Mouse (Mus musculus): Measurements from ENCODE around the gene Gm47289. TPM values are rescaled to one million over a fixed set of nuclear protein-coding genes. Genes with fewer than 3 reads are reported as not detected.

The Gm47289 gene
- not detected in 2 replicates for polyA plus RNA-seq (2015; fragmentation: Nextera tagmentation; extraction: Ambion mirVana)

DNA sequence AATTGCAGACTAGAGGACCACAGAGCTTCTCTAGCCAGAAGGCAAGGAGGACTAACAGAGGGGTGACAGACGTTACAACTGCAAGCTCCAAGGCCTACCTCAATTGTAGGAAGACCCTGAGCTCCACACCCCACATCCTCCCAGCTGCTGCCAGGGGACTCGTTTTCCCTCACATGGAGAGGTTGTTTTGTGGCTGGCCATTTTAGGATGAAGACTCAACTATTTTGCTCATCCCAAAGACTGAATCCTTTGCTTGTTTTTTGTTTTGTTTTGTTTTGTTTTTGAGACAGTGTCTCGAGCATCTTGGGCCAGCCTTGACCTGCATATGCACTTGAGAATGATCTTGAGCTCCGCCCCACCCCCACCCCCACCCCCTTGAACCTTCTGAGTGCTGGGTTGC is at the start of gene Gm47289:
Gene Gm47289, plus strand, starts transcription at position 301 of the 400 bp plus-strand sequence.
- no peak within 1 kb of the TSS for H3K4me3 ChIP-seq (replicated peaks; ENCODE audit: low read length)
- H3K4me2 ChIP-seq (ENCODE audit: low read depth, low read length), result no peak within 1 kb of the TSS
- no peaks in the 10 kb centered on the region for H3K9me3 ChIP-seq (replicated peaks; ENCODE audit: control insufficient read depth, low read length)
- no peak within 1 kb of the TSS for H3K27ac ChIP-seq (ENCODE audit: low read length)
- no peaks in the 10 kb centered on the region for H3K36me3 ChIP-seq (ENCODE audit: control insufficient read depth, insufficient read depth, low read length)
- no peaks in the 10 kb centered on the region for H3K4me1 ChIP-seq (ENCODE audit: control insufficient read depth, insufficient read depth, low read length)
- no peak within 1 kb of the TSS for H3K9ac ChIP-seq (ENCODE audit: low read length)
- WGBS, result 50% methylated on average over 4 of the region's 4 CpGs
- no peaks in the 10 kb centered on the region for H3K27me3 ChIP-seq (ENCODE audit: control insufficient read depth, insufficient read depth, low read length)
- no peak for ATAC-seq (ENCODE audit: insufficient read depth, low FRiP score)

DNA sequence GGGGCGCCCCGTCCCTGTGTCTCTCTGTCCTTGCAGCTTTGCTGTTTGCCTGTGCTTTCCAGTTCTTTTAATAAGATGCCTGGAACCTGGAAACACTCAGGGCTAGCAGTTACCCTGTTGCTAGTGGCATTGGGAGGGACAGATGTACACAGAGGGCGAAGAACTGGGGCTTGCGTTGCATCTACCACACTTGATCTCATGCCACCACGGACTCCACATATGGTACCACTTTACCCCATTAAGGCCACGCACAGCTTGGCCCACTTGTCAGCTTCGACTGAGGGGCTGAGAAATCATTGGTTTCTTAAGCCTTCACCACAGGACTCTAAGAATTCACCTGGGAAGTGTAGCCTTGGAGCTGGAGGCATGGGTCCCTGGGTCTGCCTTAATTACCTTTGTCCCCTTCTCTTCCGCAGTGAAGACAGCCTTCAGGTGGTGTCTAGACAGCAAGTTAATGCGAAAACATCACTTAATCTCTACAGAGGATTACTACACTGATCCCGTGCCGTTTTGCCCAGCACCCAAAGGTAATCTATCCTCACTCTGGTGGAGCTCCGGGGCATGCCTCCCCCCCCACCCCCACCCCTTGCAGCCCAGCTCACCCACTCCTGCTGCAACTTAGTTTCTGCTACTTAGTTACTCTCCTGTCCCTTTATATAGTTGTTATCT is 49.1 kb upstream of the Gm47289 start:
- no peak overlapping the region for H3K4me3 ChIP-seq (replicated peaks; ENCODE audit: low read length)
- no peaks in the 10 kb centered on the region for H3K36me3 ChIP-seq (ENCODE audit: control insufficient read depth, insufficient read depth, low read length)
- H3K4me2 ChIP-seq (ENCODE audit: low read depth, low read length), result no peak overlapping the region
- H3K27ac ChIP-seq (ENCODE audit: low read length), result no peak overlapping the region
- H3K9ac ChIP-seq (ENCODE audit: low read length), result no peak overlapping the region
- H3K27me3 ChIP-seq (ENCODE audit: control insufficient read depth, insufficient read depth, low read length), result no peaks in the 10 kb centered on the region
- ATAC-seq (ENCODE audit: insufficient read depth, low FRiP score), result no peak
- no peaks in the 10 kb centered on the region for H3K9me3 ChIP-seq (replicated peaks; ENCODE audit: control insufficient read depth, low read length)
- 57% methylated on average over 12 of the region's 12 CpGs for WGBS
- H3K4me1 ChIP-seq (ENCODE audit: control insufficient read depth, insufficient read depth, low read length), result 0 out of 2 replicates have a peak, but pooled peaks cover 10% of the 10 kb centered on the region

DNA sequence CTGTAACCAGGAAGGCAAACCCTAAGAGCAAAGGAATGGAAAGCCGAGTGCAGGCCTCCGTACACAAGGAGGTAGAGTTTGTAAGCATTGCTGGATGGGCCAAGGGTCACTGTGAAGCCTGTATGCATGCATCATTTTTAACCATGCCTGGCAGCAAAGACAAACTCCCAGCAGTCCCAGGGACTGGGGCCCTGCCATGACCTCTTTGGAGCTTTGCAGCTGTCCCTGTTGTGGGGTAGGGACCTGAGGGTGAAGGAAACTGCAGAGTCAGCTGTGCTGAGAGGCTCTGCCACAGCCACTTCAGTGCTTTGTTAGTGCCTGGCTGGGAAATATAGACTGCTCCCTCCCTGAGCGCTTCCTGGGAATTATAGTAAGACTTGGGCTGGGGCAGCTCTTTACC is 48.3 kb upstream of the Gm47289 start:
- H3K4me2 ChIP-seq (ENCODE audit: low read depth, low read length), result no peak overlapping the region
- no peaks in the 10 kb centered on the region for H3K27me3 ChIP-seq (ENCODE audit: control insufficient read depth, insufficient read depth, low read length)
- peak overlapping the region; percentile 8; the same call in 1 of the 2 replicates for H3K27ac ChIP-seq (ENCODE audit: low read length)
- 38% methylated on average over 3 of the region's 3 CpGs for WGBS
- H3K9me3 ChIP-seq (replicated peaks; ENCODE audit: control insufficient read depth, low read length), result no peaks in the 10 kb centered on the region
- ATAC-seq (ENCODE audit: insufficient read depth, low FRiP score), result no peak
- H3K4me1 ChIP-seq (ENCODE audit: control insufficient read depth, insufficient read depth, low read length), result 0 out of 2 replicates have a peak, but pooled peaks cover 10% of the 10 kb centered on the region
- H3K36me3 ChIP-seq (ENCODE audit: control insufficient read depth, insufficient read depth, low read length), result no peaks in the 10 kb centered on the region
- H3K4me3 ChIP-seq (replicated peaks; ENCODE audit: low read length), result no peak overlapping the region
- H3K9ac ChIP-seq (ENCODE audit: low read length), result no peak overlapping the region

DNA sequence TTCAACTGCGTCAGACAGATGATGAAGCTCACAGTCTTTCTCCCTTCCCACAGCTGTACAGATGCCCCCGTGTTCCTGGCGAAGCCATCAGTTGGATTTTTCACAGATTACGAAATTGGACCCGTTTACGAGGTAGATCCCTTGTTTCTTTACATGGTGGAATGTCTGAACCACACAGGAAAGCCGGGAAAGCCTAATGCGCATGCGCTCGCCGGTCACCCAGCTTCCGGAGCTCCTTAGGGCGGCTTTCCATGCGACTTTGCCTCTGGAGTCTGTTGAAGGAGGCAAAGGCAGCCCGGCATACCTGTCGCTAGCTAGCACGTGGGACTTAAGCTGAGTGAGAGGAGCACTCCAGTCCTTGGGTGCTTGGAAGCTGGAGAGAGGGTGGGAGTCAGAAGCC is 44.0 kb upstream of the Gm47289 start:
- H3K27me3 ChIP-seq (ENCODE audit: control insufficient read depth, insufficient read depth, low read length), result no peaks in the 10 kb centered on the region
- no peak overlapping the region for H3K4me3 ChIP-seq (replicated peaks; ENCODE audit: low read length)
- no peak overlapping the region for H3K4me2 ChIP-seq (ENCODE audit: low read depth, low read length)
- no peak overlapping the region for H3K9ac ChIP-seq (ENCODE audit: low read length)
- H3K36me3 ChIP-seq (ENCODE audit: control insufficient read depth, insufficient read depth, low read length), result no peaks in the 10 kb centered on the region
- WGBS, result 81% methylated on average over 17 of the region's 17 CpGs
- H3K9me3 ChIP-seq (replicated peaks; ENCODE audit: control insufficient read depth, low read length), result no peaks in the 10 kb centered on the region
- no peak for ATAC-seq (ENCODE audit: insufficient read depth, low FRiP score)
- H3K4me1 ChIP-seq (ENCODE audit: control insufficient read depth, insufficient read depth, low read length), result 0 out of 2 replicates have a peak, but pooled peaks cover 9% of the 10 kb centered on the region
- H3K27ac ChIP-seq (ENCODE audit: low read length), result no peak overlapping the region

DNA sequence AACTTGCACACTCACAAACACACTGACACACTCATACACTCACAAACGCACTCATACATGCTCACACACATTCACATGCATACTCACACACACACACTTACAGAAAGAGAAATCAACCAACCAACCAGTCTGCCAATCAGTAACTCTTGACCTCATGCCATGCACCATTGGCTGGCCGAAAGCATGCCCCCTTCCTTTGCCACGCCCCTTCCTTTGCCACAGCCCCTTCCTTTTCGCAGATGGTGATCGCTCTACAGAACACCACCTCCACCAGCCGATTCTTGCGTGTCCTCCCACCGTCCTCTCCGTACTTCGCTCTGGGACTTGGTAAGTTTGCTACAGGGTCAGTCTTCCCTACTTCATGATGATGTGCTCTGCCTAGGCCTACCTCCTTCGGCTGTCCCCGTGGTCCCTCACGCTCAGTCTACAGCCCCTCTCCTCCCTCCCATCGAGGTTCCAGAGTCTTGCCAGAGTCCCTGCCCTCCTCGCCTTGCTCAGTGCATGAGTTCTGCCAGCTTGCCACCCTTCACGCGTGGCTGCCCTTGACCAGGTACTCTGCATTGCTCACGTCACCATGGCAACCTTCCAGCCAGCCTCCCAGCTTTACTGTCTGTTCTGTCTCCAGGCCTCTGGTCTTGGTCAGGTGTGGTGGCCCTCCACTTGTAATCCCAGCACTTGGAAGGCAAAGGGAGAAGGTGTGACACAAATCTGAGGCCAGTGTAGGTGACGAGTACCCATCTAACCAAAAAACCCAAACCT is 39.4 kb upstream of the Gm47289 start:
- no peak overlapping the region for H3K4me3 ChIP-seq (replicated peaks; ENCODE audit: low read length)

DNA sequence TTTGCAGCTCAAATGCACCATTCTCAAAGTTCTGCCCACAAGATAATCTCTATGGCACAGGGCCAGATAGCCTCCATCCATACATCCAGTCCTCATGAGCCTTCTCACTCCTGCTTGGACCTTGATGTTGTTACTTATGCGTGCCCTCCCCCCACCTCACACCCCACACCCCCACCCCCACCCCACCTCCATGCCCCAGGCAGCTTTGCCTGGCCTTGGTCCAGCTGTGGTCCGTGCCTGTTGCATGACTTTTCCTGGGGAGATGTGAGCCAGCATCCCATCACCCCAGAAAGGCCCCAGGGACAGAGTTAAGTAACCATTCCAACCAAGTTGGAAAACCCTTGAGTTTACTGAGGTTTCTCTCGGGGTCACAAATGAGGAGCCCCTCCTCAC is 38.8 kb upstream of the Gm47289 start:
- no peak overlapping the region for H3K4me2 ChIP-seq (ENCODE audit: low read depth, low read length)
- no peaks in the 10 kb centered on the region for H3K9me3 ChIP-seq (replicated peaks; ENCODE audit: control insufficient read depth, low read length)
- no peaks in the 10 kb centered on the region for H3K36me3 ChIP-seq (ENCODE audit: control insufficient read depth, insufficient read depth, low read length)
- no peak overlapping the region for H3K4me3 ChIP-seq (replicated peaks; ENCODE audit: low read length)
- ATAC-seq (ENCODE audit: insufficient read depth, low FRiP score), result no peak
- H3K27me3 ChIP-seq (ENCODE audit: control insufficient read depth, insufficient read depth, low read length), result no peaks in the 10 kb centered on the region
- no peaks in the 10 kb centered on the region for H3K4me1 ChIP-seq (ENCODE audit: control insufficient read depth, insufficient read depth, low read length)
- H3K9ac ChIP-seq (ENCODE audit: low read length), result no peak overlapping the region
- WGBS, result 67% methylated on average over 3 of the region's 3 CpGs
- no peak overlapping the region for H3K27ac ChIP-seq (ENCODE audit: low read length)

More for the DNA sequence above, 39.4 kb upstream of the Gm47289 start:
- ATAC-seq (ENCODE audit: insufficient read depth, low FRiP score), result no peak
- no peaks in the 10 kb centered on the region for H3K36me3 ChIP-seq (ENCODE audit: control insufficient read depth, insufficient read depth, low read length)
- H3K27ac ChIP-seq (ENCODE audit: low read length), result no peak overlapping the region
- no peaks in the 10 kb centered on the region for H3K27me3 ChIP-seq (ENCODE audit: control insufficient read depth, insufficient read depth, low read length)
- 85% methylated on average over 19 of the region's 19 CpGs for WGBS
- H3K9me3 ChIP-seq (replicated peaks; ENCODE audit: control insufficient read depth, low read length), result no peaks in the 10 kb centered on the region
- H3K9ac ChIP-seq (ENCODE audit: low read length), result no peak overlapping the region
- H3K4me2 ChIP-seq (ENCODE audit: low read depth, low read length), result no peak overlapping the region
- no peaks in the 10 kb centered on the region for H3K4me1 ChIP-seq (ENCODE audit: control insufficient read depth, insufficient read depth, low read length)

DNA sequence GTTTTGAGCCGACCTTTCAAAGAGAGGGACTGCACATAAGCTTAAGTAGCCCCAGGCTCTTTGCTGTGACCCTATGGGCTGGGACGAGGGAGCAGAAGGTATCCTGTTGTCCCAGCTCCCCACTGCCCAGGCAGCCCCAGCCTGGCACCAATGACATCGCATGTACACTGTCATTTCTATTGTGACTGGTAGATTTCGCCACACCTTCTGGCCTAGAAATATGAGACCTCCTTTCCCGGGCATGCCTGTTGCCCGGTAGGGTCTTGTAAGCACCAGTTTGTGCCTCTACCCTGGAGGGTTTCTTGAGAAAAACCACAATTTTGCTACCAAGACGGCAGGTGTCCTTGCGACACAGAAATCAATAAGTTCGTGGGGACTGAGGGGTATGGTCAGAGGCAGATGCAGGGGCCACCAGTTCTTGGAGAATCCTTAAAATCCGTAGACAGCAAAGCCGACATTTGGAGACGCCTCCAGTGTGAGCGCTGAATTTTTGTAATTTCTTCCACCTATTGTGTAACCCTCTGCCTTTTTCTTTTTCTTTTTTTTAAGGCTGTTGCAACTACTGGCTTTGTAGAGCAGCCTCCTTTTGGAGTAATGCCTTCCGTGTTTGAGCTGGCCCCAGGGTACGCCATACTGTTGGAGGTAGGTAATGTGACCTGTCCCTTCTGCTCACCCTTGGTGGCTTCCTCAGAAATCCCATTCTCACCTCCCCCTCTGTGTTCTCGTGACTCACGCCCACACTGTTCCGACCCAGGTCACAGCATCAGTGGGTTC is 36.2 kb upstream of the Gm47289 start:
- Histone ChIP-seq H3K27me3 (ENCODE audit: control insufficient read depth, insufficient read depth, low read length) (no peaks in the 10 kb centered on the region), H3K36me3 (ENCODE audit: control insufficient read depth, insufficient read depth, low read length) (no peaks in the 10 kb centered on the region), H3K9me3 (replicated peaks; ENCODE audit: control insufficient read depth, low read length) (no peaks in the 10 kb centered on the region), H3K4me1 (ENCODE audit: control insufficient read depth, insufficient read depth, low read length) (no peaks in the 10 kb centered on the region), H3K9ac (ENCODE audit: low read length) (no peak overlapping the region), H3K4me2 (ENCODE audit: low read depth, low read length) (no peak overlapping the region), H3K27ac (ENCODE audit: low read length) (no peak overlapping the region), H3K4me3 (replicated peaks; ENCODE audit: low read length) (no peak overlapping the region)
- WGBS, result 81% methylated on average over 18 of the region's 18 CpGs
- no peak for ATAC-seq (ENCODE audit: insufficient read depth, low FRiP score)

DNA sequence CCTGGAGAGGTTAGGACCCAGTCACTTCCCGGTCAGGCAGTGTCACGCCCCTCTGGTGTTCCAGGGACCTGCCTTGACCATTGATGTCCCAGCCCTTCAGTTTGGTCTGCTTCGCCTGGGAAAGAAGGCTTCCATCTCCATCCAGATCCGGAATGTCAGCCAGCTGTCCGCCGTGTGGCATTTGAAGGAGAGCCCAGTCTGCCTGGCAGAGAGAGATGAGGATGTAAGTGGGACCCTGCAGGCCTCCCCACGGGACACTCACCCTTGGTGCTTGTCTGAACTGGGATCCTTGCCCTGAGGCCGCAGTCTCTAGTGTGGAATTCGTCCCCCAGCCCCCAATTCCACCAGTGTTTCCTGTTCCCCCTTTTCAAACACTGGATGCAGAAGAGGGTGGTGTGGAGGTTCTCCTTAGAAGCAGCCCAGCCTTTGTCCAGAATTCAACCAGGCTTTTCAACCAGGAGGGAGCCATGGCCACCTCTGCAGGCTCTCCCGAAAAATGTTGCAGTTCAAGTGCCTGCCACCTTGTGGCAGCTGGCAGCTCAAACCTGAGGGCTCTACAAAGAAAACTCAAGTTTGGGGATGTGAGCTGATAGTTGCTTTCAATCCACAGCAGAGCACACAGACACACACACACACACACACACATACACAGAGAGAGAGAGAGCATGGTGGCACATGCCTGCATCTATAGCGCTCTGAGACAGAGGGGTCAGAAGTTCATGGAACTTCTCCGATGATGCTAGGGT is 30.4 kb upstream of the Gm47289 start:
- no peaks in the 10 kb centered on the region for H3K27me3 ChIP-seq (ENCODE audit: control insufficient read depth, insufficient read depth, low read length)
- H3K4me1 ChIP-seq (ENCODE audit: control insufficient read depth, insufficient read depth, low read length), result no peaks in the 10 kb centered on the region
- no peak overlapping the region for H3K9ac ChIP-seq (ENCODE audit: low read length)
- H3K9me3 ChIP-seq (replicated peaks; ENCODE audit: control insufficient read depth, low read length), result no peaks in the 10 kb centered on the region
- WGBS, result 72% methylated on average over 12 of the region's 12 CpGs
- ATAC-seq (ENCODE audit: insufficient read depth, low FRiP score), result no peak
- no peak overlapping the region for H3K27ac ChIP-seq (ENCODE audit: low read length)
- H3K4me2 ChIP-seq (ENCODE audit: low read depth, low read length), result no peak overlapping the region
- no peak overlapping the region for H3K4me3 ChIP-seq (replicated peaks; ENCODE audit: low read length)
- H3K36me3 ChIP-seq (ENCODE audit: control insufficient read depth, insufficient read depth, low read length), result no peaks in the 10 kb centered on the region

All from stomach, embryonic 16.5 days (tissue).